Mouse (Mus musculus): ENCODE results near the gene Fam78a.

GRCm38 (mm10) chr2:32131205-32131834 lies 46.7 kb upstream of the Fam78a start:
- TF ChIP-seq EP300 (IDR thresholded peaks at IDR 0.05; ENCODE audit: low read depth), result no peak
- no peak for TF ChIP-seq CTCF (IDR thresholded peaks at IDR 0.05; ENCODE audit: low read depth)

All from heart, postnatal 0 days (tissue).